In genomic region chr9:85872908-85873307, GRCm38 (mm10) we compare ENCODE assay signal across 19 mouse cellular contexts. TPM values are rescaled to one million over a fixed set of nuclear protein-coding genes. Genes with fewer than 3 reads are reported as not detected.
DNase-seq lines count a peak whose midpoint lies in the region; ATAC-seq and TF ChIP-seq lines count a peak whose summit lies in the region.
"Had no signal": no experiment of that assay in that cellular context is flagged by ENCODE, and none has a peak within 500 bp of the region (broad histone marks: within the 10 kb centered on the region; RNA-seq: fewer than 3 reads in every experiment).

No protein-coding gene starts in this region.

- peak; percentile 67 for TF ChIP-seq RAD21 in CH12.LX (IDR thresholded peaks at IDR 0.05; ENCODE audit: low read depth, low read length)

- intact Hi-C loops in left cerebral cortex, adult 2 months (cut with DNase I): no loop called here
- intact Hi-C loops in left cerebral cortex, postnatal 4 days (cut with DNase I): no loop called here

- dilution Hi-C loops in CH12.LX (cut with MboI; ENCODE audit: extremely low pct_ligation_motif_present, extremely low pct_unique_long_range_greater_than_20kb, low sequenced_read_pairs): no loop called here

- no peaks in the 10 kb centered on the region for H3K4me1 ChIP-seq in CH12.LX (ENCODE audit: control insufficient read depth in 1 of 2, insufficient read depth in 2 of 2)
- H3K4me1 ChIP-seq: embryonic facial prominence, embryonic 13.5 days; heart, embryonic 12.5 days; hindbrain, embryonic 13.5 days; kidney, embryonic 15.5 days; limb, embryonic 15.5 days had no signal

- TF ChIP-seq POLR2A in CH12.LX (IDR thresholded peaks at IDR 0.05; ENCODE audit: low read depth, low read length): no peak

- no peak overlapping the region for H3K9ac ChIP-seq in CH12.LX (ENCODE audit: insufficient read depth, low read depth)
- H3K9ac ChIP-seq: embryonic facial prominence, embryonic 13.5 days; heart, embryonic 12.5 days; hindbrain, embryonic 13.5 days; kidney, embryonic 15.5 days; limb, embryonic 15.5 days had no signal

- peak; percentile 48; the same call in 1 of the 2 replicates for ATAC-seq in megakaryocyte progenitor cell, adult 5-6 weeks (replicated peaks; ENCODE audit: poor library complexity)
- ATAC-seq: forebrain, embryonic 14.5 days had no signal

- H3K27me3 ChIP-seq in CH12.LX (replicated peaks): no peaks in the 10 kb centered on the region
- H3K27me3 ChIP-seq: embryonic facial prominence, embryonic 13.5 days; heart, embryonic 12.5 days; hindbrain, embryonic 13.5 days; kidney, embryonic 15.5 days; limb, embryonic 15.5 days had no signal

- H3K4me2 ChIP-seq in CH12.LX (ENCODE audit: insufficient read depth, low read depth, poor library complexity, severe bottlenecking): no peak overlapping the region
- H3K4me2 ChIP-seq: embryonic facial prominence, embryonic 13.5 days; heart, embryonic 12.5 days; hindbrain, embryonic 13.5 days; kidney, embryonic 15.5 days; limb, embryonic 15.5 days had no signal

- no peaks in the 10 kb centered on the region for H3K36me3 ChIP-seq in CH12.LX (replicated peaks in 1 of 2; ENCODE audit: control insufficient read depth in 1 of 2, insufficient read depth in 1 of 2, low read length in 1 of 2)
- H3K36me3 ChIP-seq: embryonic facial prominence, embryonic 13.5 days; heart, embryonic 12.5 days; hindbrain, embryonic 13.5 days; kidney, embryonic 15.5 days; limb, embryonic 15.5 days had no signal

- no peaks in the 10 kb centered on the region for H3K9me3 ChIP-seq in CH12.LX (replicated peaks; ENCODE audit: low read length)
- H3K9me3 ChIP-seq: embryonic facial prominence, embryonic 13.5 days; heart, embryonic 12.5 days; hindbrain, embryonic 13.5 days; kidney, embryonic 15.5 days; limb, embryonic 15.5 days had no signal

- peak; percentile 13; the same call in 1 of the 2 replicates for TF ChIP-seq CTCF in left cerebral cortex, adult 2 months (IDR thresholded peaks at IDR 0.05)
- TF ChIP-seq CTCF in CH12.LX (conservative IDR thresholded peaks at IDR 0.05 in 1 of 2, IDR thresholded peaks at IDR 0.05 in 1 of 2; ENCODE audit: low read depth in 2 of 2, low read length in 2 of 2): peak in 1 of 2 experiments; percentile 67; a peak in 2 of 4 replicates

- no peak overlapping the region for H3K4me3 ChIP-seq in left cerebral cortex, adult 2 months
- no peak overlapping the region for H3K4me3 ChIP-seq in CH12.LX (replicated peaks in 1 of 3; ENCODE audit: low read depth in 2 of 3, low read length in 2 of 3, poor library complexity in 1 of 3)
- H3K4me3 ChIP-seq: embryonic facial prominence, embryonic 13.5 days; heart, embryonic 12.5 days; hindbrain, embryonic 13.5 days; kidney, embryonic 15.5 days; limb, embryonic 15.5 days had no signal

- H3K27ac ChIP-seq in left cerebral cortex, adult 2 months: no peak overlapping the region
- no peak overlapping the region for H3K27ac ChIP-seq in CH12.LX (ENCODE audit: insufficient read depth, low read depth)
- H3K27ac ChIP-seq: embryonic facial prominence, embryonic 13.5 days; hindbrain, embryonic 13.5 days; kidney, embryonic 15.5 days; limb, embryonic 15.5 days; stomach, postnatal 0 days had no signal

- in situ Hi-C loops in CH12.LX (cut with MboI; ENCODE audit: low pct_ligation_motif_present, low pct_unique_long_range_greater_than_20kb, low sequenced_read_pairs): no loop called here

- no peak for TF ChIP-seq EP300 in CH12.LX (IDR thresholded peaks at IDR 0.05; ENCODE audit: low read length)

- H3K79me2 ChIP-seq in CH12.LX (replicated peaks; ENCODE audit: control insufficient read depth, extremely low read depth, insufficient read depth, poor library complexity, severe bottlenecking): no peaks in the 10 kb centered on the region

- DNase-seq in embryo, embryonic 10 days (ENCODE audit: low spot score): peak; percentile 36
- no peak for DNase-seq in embryo, embryonic 9.5 days (ENCODE audit: extremely low spot score)
- DNase-seq in left cerebral cortex, adult 2 months (ENCODE audit: extremely low spot score in 1 of 2, low spot score in 2 of 2): no peak
- no peak for DNase-seq in left cerebral cortex, adult 18-20 months (ENCODE audit: low spot score in 2 of 2)
- peak; percentile 22 for DNase-seq in CH12.LX (ENCODE audit: extremely low read depth)
- no peak for DNase-seq in left cerebral cortex, postnatal 4 days
- DNase-seq: B cell, adult 2 months; cerebellum, adult 2 months; heart, postnatal 14 days; retina, postnatal 1 day; thymus, postnatal 25 days had no signal

TF ChIP-seq in CH12.LX, 34 proteins besides CTCF, POLR2A, EP300 and RAD21:
- TF ChIP-seq ZC3H11A (IDR thresholded peaks at IDR 0.05; ENCODE audit: low read depth, low read length): no peak
- peak; percentile 74 for TF ChIP-seq SMC3 (IDR thresholded peaks at IDR 0.05; ENCODE audit: low read depth, low read length)
- no peak for TF ChIP-seq USF1 (IDR thresholded peaks at IDR 0.05; ENCODE audit: low read depth, low read length)

RNA-seq across cellular contexts. Expression of gene Tpbg, which starts 30.7 kb away (rescaled TPM):
- 10 to 100 TPM; 18.0 to 24.6 TPM for total RNA-seq in left cerebral cortex, adult 2 months (2021)
- 10 to 100 TPM; 18.7 to 23.6 TPM for total RNA-seq in left cerebral cortex, adult 18-20 months (2021)
- total RNA-seq in CH12.LX (2012; rRNA removed) (not detected in 2 replicates), CH12.LX (2014; rRNA removed) (not detected in 2 replicates)
- polyA plus RNA-seq in CH12.LX (2012; ENCODE audit: insufficient read length, low read depth): not detected in 2 replicates
- not detected in 2 replicates for total RNA-seq in megakaryocyte progenitor cell, adult 5-6 weeks (2015)
- not detected in 2 replicates for total RNA-seq in megakaryocyte progenitor cell, adult 5-6 weeks (2017)
- 10 to 100 TPM; 24.2 to 32.8 TPM for total RNA-seq in left cerebral cortex, postnatal 4 days (2021)

Comparison
In these comparisons a context has a peak if more than half of its experiments do, and no peak if none do; other contexts are left out.
1. DNase-seq: peak in embryo, embryonic 10 days (single experiment) and CH12.LX (single experiment); none in embryo, embryonic 9.5 days (single experiment), left cerebral cortex, adult 2 months (0 of 2), left cerebral cortex, adult 18-20 months (0 of 2) and left cerebral cortex, postnatal 4 days (single experiment).
2. RNA of gene Tpbg, which starts 30.7 kb away (total RNA-seq): 24.2 to 32.8 TPM in left cerebral cortex, postnatal 4 days, 18.0 to 24.6 TPM in left cerebral cortex, adult 2 months and 18.7 to 23.6 TPM in left cerebral cortex, adult 18-20 months; not detected in CH12.LX and not detected in megakaryocyte progenitor cell, adult 5-6 weeks; every median in the first group is over 10 times any median in the second.